In the genomic region with DNA sequence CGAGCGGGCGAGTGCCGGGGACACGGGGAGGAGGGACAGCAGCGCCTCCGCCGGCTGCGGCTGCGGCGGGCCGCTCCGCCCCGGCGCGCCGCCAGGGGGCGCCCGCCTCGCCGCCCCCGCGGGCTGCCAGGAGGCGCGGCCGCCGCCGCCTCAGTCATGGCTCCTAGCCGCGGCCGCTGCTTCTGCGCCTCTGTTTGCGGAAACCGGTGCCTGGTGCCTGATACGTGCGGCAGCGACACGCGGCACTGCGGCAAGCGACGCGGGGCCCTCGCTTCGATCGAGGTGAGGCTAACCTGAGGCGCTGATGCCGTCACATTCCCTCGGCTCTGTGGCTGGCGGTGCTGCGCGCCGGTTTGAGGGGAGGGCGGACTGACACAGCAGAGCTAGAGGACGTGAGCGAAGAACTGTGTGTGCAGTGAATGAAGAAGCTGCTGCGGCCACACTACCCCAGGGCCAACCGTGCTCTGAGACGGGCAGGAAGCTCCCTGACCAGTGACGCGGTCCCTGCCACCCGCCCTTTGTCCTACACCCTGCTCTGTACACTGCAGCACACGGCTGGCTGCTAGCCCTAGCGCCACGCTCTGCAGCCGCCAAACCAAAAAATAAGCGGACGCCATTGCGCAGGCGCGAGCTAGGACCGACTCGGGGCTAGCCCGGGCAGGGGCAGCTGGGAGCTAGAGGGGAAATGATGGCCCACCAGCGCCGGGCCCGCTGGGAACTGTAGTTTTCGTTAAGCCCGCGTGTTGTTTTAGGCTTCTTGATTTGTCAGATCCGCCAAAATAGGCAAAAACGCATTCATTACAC, we compare ENCODE assay signal across 8 mouse cellular contexts. TPM values are rescaled to one million over a fixed set of nuclear protein-coding genes. Genes with fewer than 3 reads are reported as not detected.
DNase-seq lines count a peak whose midpoint lies in the region; ATAC-seq and TF ChIP-seq lines count a peak whose summit lies in the region.

No protein-coding gene starts in this region.

- no peaks in the 10 kb centered on the region; the same call in 1 of the 2 replicates for H3K4me1 ChIP-seq in bone marrow, adult 2 months (ENCODE audit: control insufficient read depth, insufficient read depth, low read length)
- H3K4me1 ChIP-seq in embryonic facial prominence, embryonic 15.5 days, result 0 out of 2 replicates have a peak, but pooled peaks cover 3% of the 10 kb centered on the region
- peaks cover 14% of the 10 kb centered on the region for H3K4me1 ChIP-seq in heart, embryonic 10.5 days
- H3K4me1 ChIP-seq in kidney, embryonic 15.5 days, result peaks cover 13% of the 10 kb centered on the region

- no peaks in the 10 kb centered on the region for H3K9me3 ChIP-seq in embryonic facial prominence, embryonic 15.5 days (replicated peaks)
- H3K9me3 ChIP-seq in heart, embryonic 10.5 days, result no peaks in the 10 kb centered on the region
- H3K9me3 ChIP-seq in kidney, embryonic 15.5 days (replicated peaks), result no peaks in the 10 kb centered on the region

- TF ChIP-seq CTCF in bone marrow, adult 2 months (IDR thresholded peaks at IDR 0.05; ENCODE audit: control insufficient read depth, insufficient read depth, low read length), result peak; percentile 1; the same call in 1 of the 2 replicates

- H3K4me2 ChIP-seq in embryonic facial prominence, embryonic 15.5 days (replicated peaks), result peak overlapping the region; percentile 65
- H3K4me2 ChIP-seq in kidney, embryonic 15.5 days, result peak overlapping the region; percentile 69

- H3K4me3 ChIP-seq in bone marrow, adult 2 months (replicated peaks; ENCODE audit: control insufficient read depth, low read depth, low read length), result peak overlapping the region; percentile 95
- H3K4me3 ChIP-seq in embryonic facial prominence, embryonic 15.5 days (replicated peaks), result peak overlapping the region; percentile 91
- H3K4me3 ChIP-seq in heart, embryonic 10.5 days, result peak overlapping the region; percentile 90
- H3K4me3 ChIP-seq in kidney, embryonic 15.5 days (replicated peaks), result peak overlapping the region; percentile 72

- peak; percentile 95 for DNase-seq in 416B (ENCODE audit: low read depth)
- DNase-seq in heart, embryonic 10.5 days (ENCODE audit: low spot score), result peak; percentile 97
- DNase-seq in liver, result peak; percentile 96
- DNase-seq in spleen, postnatal 4 days (ENCODE audit: low spot score in 2 of 2), result peak; percentile 94 to 97

- ATAC-seq in embryonic facial prominence, embryonic 15.5 days (ENCODE audit: insufficient number of reproducible peaks, low FRiP score, low TSS enrichment, low read depth), result peak; percentile 93
- peak; percentile 95 for ATAC-seq in kidney, embryonic 15.5 days (replicated peaks; ENCODE audit: low FRiP score)
- ATAC-seq in monocyte, adult 5-6 weeks (replicated peaks; ENCODE audit: insufficient number of reproducible peaks, low FRiP score, low TSS enrichment, poor library complexity, severe bottlenecking), result peak; percentile 78

- no peaks in the 10 kb centered on the region for H3K36me3 ChIP-seq in embryonic facial prominence, embryonic 15.5 days
- H3K36me3 ChIP-seq in heart, embryonic 10.5 days, result no peaks in the 10 kb centered on the region
- H3K36me3 ChIP-seq in kidney, embryonic 15.5 days, result no peaks in the 10 kb centered on the region

- no peaks in the 10 kb centered on the region for H3K27me3 ChIP-seq in embryonic facial prominence, embryonic 15.5 days
- H3K27me3 ChIP-seq in heart, embryonic 10.5 days (ENCODE audit: insufficient read depth, poor library complexity, severe bottlenecking), result no peaks in the 10 kb centered on the region
- no peaks in the 10 kb centered on the region for H3K27me3 ChIP-seq in kidney, embryonic 15.5 days

- peak overlapping the region; percentile 100 for H3K27ac ChIP-seq in bone marrow, adult 2 months (ENCODE audit: control insufficient read depth, insufficient read depth, low read depth, low read length, poor library complexity)
- peak overlapping the region; percentile 100 for H3K27ac ChIP-seq in embryonic facial prominence, embryonic 15.5 days (replicated peaks)
- H3K27ac ChIP-seq in heart, embryonic 10.5 days, result peak overlapping the region; percentile 100
- peak overlapping the region; percentile 100 for H3K27ac ChIP-seq in kidney, embryonic 15.5 days

- peak overlapping the region; percentile 78 for H3K9ac ChIP-seq in embryonic facial prominence, embryonic 15.5 days
- H3K9ac ChIP-seq in kidney, embryonic 15.5 days, result peak overlapping the region; percentile 92

- WGBS in bone marrow, adult 2 months, result under 1% methylated on average over 80 of the region's 82 CpGs
- under 1% methylated on average over 76 of the region's 82 CpGs for WGBS in embryonic facial prominence, embryonic 15.5 days
- under 1% methylated on average over 82 of the region's 82 CpGs for WGBS in heart, embryonic 10.5 days
- WGBS in kidney, embryonic 15.5 days, result under 1% methylated on average over 82 of the region's 82 CpGs

- peak; percentile 89; the same call in 1 of the 2 replicates for TF ChIP-seq POLR2A in bone marrow, adult 2 months (IDR thresholded peaks at IDR 0.05; ENCODE audit: borderline replicate concordance, control insufficient read depth, low read depth, low read length)

RNA-seq across cellular contexts. Expression of gene Kansl1, which starts 26.1 kb away (rescaled TPM):
- 8.1 and 19.0 TPM in 2 replicates for polyA plus RNA-seq in bone marrow, adult 2 months (2011; ENCODE audit: insufficient read depth, insufficient read length, low replicate concordance, missing spikeins)
- polyA plus RNA-seq in embryonic facial prominence, embryonic 15.5 days (2015; fragmentation: Nextera tagmentation; extraction: Ambion mirVana), result 23.2 and 25.5 TPM in 2 replicates
- 15.3 and 19.3 TPM in 2 replicates for polyA plus RNA-seq in heart, embryonic 10.5 days (2016; fragmentation: Nextera tagmentation; extraction: Ambion mirVana)
- 22.8 and 23.0 TPM in 2 replicates for polyA plus RNA-seq in kidney, embryonic 15.5 days (2015; fragmentation: Nextera tagmentation; extraction: Ambion mirVana)
- total RNA-seq in monocyte, adult 5-6 weeks (2017), result 46.2 to 72.5 TPM (median 48.9 TPM) in 3 replicates

Comparison
In these comparisons a context has a peak if more than half of its experiments do, and no peak if none do; other contexts are left out.
1. Peak in every context shown above with its lines: DNase-seq, ATAC-seq, H3K4me3 ChIP-seq and H3K27ac ChIP-seq.